Mouse (Mus musculus): Measurements from ENCODE around the gene Ripk1.

GRCm38 (mm10) chr13:34038056-34038432 lies 35.9 kb downstream of the Ripk1 start:
- TF ChIP-seq CTCF (IDR thresholded peaks at IDR 0.05; ENCODE audit: low read depth, low read length) (no peak), POLR2A (IDR thresholded peaks at IDR 0.05; ENCODE audit: extremely low read depth, insufficient read depth, low read length) (no peak)
